Mouse (Mus musculus): ENCODE data around the gene Rps27.
"Not testable (repeated sequence)": the region's sequence is repeated elsewhere in the genome, so short reads cannot be mapped to it uniquely, and the experiment has no call there.

Gene Rps27

DNA sequence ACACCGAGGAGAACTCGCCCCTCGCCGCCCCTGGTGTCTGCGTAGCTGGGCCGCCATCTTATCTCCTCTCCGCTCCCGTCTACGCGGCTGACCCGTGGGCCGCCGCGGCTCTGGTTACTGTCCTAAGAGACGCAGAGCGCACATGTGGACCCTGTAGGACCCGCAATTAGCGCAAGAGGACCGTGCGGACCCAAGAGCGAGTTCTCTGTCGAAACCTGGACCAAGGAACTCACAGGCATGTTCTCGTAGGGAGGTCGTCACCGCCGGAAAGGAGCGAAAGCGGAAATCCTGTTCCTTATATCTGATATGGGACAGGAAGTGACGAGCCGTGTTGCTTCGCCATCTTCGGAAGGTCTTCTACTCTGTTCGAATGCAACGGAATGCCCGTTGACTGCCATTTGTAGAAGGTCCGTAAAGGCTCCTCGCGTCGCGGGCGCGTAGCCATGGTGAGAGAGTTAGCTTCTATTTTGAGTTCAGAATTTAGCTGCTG is at the start of gene Rps27, which contains the start of gene Rab13:
Gene Rps27 (minus strand): TSS at position 275 of the 490 bp plus-strand sequence.
Gene Rab13 (plus strand): TSS at position 319 of the 490 bp plus-strand sequence.
- DNase-seq (ENCODE audit: low spot score in 2 of 2), result peak; percentile 87 to 94

DNA sequence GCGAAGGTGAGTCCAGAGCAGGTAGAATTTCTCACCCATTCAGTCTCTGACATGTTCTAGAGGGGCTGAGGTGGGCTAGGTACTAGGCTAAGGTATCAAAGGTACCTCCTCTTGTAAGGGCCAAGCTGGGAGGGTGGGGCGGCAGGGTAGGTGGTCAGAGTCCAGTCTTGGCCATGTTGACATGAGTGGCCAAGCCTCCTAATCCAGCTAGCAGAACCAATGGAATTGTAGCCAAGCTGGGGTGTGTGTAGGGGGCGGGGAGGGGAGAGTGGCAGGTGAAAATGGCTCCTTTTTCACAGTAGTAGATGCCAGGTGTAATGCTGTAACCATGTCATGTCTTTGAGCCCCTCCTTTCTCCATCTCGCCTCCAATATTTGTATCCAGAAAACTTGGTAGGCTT is 45.1 kb upstream of the Rps27 start:
- DNase-seq (ENCODE audit: low spot score in 2 of 2), result no peak

DNA sequence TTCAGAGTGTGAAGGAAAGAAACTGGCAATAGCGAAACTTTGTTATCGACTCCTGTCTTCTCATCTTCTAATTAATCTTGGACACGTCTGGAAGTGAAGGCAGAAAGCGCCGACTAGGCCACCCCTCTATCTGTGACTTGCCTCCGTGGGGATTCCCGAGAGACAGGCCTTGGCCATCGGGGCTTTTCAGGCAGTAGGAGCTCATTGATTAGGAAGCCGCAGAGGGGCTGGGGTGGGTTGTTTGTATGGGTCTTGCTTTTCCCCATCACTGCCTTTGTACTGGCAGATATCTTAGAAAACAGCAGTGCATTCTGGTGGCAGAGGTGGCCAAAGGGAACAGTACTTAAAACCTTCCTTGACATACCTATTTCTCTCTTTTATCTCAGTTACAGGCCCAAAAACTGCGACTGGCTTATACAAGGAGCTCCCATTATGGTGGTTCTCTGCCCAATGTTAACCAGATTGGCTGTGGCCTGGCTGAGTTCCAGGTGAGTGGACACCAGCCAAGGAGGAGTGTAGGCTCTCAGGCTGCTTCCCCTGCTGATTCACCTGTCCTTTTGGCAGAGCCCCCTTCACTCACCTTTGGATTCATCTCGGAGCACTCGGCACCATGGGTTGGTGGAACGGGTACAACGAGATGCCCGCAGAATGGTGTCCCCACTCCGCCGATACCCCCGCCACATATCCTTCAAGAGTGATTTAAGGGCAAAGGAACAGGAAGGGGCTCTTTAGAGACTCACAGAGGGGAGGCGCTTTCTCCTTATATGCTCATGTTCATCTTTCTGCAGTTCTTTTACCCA is 43.5 kb upstream of the Rps27 start:
- DNase-seq (ENCODE audit: low spot score in 2 of 2), result no peak

- no peak for DNase-seq (ENCODE audit: low spot score in 2 of 2)
These were observed 42.4 kb upstream of the Rps27 start for GRCm38 (mm10) chr3:90255784-90256353.

DNA sequence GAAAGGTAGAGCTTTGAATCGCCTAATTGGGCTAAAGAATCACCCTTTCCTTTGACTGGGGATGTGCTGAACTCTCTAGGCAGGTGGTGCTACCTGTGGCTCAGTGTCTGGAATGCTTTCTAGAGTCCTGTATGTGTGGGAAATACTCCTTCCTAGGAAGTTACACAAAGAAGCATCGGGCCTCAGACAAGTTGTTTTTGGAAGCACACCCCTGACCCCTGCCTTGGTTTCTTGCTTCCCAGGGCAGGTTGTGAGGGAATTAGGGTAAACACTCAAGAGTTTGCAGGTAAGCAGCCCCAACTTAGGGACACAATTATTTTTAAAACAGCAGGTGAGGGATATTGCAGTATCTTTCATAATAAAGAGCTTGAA is 41.7 kb upstream of the Rps27 start:
- DNase-seq (ENCODE audit: low spot score in 2 of 2), result no peak

- no peak for DNase-seq (ENCODE audit: low spot score in 2 of 2)
These were observed 41.2 kb upstream of the Rps27 start for GRCm38 (mm10) chr3:90254419-90255193.

- peak; percentile 97 to 99 for DNase-seq (ENCODE audit: low spot score in 2 of 2)
These were observed 40.4 kb upstream of the Rps27 start, which contains the start of gene Crtc2 for GRCm38 (mm10) chr3:90253653-90254418. Crtc2 (plus strand) TSS chr3:90254163.

- not testable (repeated sequence) for DNase-seq (ENCODE audit: low spot score in 2 of 2)
These were observed 39.7 kb upstream of the Rps27 start for GRCm38 (mm10) chr3:90253174-90253573.

- DNase-seq (ENCODE audit: low spot score in 2 of 2), result not testable (repeated sequence)
These were observed 39.2 kb upstream of the Rps27 start for GRCm38 (mm10) chr3:90252659-90253058.

DNA sequence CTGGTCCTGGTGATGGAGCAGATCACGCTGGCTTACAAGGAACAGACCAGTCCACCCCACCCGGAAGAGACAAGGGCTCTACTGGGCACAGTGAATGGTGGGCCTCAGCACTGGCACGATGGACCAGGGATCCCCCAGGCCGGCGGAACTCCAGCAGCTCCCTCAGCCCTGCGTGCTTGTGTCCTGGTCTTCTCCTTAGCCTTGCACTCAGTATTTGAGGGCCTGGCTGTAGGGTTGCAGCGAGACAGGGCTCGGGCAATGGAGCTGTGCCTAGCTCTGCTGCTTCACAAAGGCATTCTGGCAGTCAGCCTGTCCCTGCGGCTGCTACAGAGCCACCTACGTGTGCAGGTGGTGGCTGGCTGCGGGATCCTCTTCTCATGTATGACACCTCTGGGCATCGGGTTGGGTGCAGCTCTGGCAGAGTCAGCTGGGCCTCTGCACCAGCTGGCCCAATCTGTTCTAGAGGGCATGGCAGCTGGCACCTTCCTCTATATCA is 38.3 kb upstream of the Rps27 start:
- DNase-seq (ENCODE audit: low spot score in 2 of 2), result not testable (repeated sequence)

DNA sequence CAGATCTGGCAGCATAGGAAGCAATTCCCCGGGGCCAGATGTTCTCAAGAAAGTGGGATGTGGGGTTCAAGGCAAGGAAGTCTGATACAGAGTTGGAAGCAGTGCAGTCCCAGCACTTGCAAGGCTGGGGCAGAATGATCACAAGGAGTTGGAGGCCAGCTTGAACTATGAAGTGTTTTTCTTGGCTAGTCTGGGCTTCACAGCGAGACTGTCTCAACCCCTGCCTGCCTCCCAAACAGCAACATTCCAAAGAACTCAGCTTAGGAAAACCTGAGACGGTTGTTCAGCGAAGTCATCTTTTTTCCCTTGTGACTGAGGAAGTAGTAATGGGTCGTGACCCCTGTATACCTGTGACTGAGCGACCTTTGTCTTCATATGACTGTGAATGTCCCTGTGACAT is 37.3 kb upstream of the Rps27 start:
- DNase-seq (ENCODE audit: low spot score in 2 of 2), result no peak

DNA sequence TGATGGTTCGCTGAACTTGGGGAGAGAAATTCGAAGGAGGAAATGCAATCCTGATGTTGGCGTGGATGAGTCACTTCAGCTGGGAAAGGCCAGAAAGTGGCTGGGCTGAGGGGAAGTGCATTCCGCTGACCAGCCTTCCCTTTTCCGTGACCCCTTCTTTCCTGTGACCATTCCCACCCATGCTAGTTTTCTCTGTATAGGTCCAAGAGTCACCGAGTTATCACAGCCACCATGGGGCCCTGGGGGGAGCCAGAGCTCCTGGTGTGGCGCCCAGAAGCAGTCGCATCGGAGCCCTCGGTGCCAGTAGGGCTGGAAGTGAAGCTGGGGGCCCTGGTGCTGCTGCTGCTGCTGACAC is 35.3 kb upstream of the Rps27 start:
- DNase-seq (ENCODE audit: low spot score in 2 of 2), result no peak

DNA sequence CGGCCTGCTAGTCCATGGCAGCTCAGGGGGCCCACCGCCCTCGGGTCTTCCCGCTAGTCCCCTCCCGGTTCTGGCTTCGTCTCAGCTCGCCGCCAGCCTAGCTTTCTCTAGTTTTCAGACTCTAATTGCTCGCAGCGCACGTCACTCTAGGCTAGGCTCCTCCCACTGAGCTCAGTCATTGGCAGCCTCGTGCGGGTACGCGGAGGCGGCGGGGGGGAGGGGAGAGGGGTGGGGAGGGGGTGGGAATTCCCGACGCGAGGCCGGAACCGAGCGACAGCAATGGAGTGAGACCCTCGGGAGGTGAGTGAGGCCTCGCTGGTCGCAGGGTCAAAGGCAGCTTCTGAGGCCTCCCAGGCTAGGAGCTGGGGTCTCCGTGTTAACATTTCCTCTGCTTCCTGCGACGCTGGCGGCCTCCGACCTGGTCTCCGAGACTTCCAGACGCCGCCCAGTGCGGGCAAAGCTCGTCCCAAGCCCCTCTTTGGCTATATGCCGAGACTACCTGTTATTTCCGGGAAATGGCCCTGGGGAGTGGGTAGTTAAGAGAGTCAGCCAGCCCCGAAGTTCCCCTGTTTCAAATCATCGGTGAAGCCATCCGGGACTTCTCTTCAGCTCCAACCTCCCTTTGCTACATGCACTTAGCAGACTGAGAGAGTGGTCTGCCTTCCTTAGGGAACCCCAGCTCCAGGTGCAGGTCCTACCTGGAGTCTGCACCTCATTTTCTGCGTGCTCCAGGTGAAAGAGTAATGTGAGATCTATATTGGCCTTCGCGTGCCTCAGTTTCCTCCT is 34.7 kb upstream of the Rps27 start, which contains the start of gene Slc39a1:
Gene Slc39a1 (plus strand): TSS at position 213 of the 786 bp plus-strand sequence.
- peak; percentile 93 to 94 for DNase-seq (ENCODE audit: low spot score in 2 of 2)

GRCm38 (mm10) chr3:90247630-90247959 is 34.1 kb upstream of the Rps27 start:
- DNase-seq (ENCODE audit: low spot score in 2 of 2), result no peak

DNA sequence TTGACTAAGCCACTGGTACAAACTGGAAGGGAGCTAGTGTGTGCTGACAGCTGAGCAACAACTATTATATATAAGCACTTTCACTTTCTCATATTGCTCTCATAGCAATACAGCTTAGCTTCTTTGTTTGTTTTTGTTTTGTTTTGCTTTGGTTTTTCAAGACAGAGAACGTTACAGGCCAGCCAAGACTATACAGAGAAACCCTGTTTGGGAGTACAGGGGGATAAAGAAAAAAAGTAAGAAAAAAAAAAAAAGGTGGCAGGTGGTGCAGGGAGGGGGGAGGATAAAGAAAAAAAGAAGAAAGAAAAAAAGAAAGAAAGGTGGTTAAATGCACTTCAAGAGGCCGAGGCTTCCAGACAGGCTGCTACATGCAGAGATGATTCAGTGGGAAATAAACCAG is 32.0 kb upstream of the Rps27 start:
- DNase-seq (ENCODE audit: low spot score in 2 of 2), result no peak

DNA sequence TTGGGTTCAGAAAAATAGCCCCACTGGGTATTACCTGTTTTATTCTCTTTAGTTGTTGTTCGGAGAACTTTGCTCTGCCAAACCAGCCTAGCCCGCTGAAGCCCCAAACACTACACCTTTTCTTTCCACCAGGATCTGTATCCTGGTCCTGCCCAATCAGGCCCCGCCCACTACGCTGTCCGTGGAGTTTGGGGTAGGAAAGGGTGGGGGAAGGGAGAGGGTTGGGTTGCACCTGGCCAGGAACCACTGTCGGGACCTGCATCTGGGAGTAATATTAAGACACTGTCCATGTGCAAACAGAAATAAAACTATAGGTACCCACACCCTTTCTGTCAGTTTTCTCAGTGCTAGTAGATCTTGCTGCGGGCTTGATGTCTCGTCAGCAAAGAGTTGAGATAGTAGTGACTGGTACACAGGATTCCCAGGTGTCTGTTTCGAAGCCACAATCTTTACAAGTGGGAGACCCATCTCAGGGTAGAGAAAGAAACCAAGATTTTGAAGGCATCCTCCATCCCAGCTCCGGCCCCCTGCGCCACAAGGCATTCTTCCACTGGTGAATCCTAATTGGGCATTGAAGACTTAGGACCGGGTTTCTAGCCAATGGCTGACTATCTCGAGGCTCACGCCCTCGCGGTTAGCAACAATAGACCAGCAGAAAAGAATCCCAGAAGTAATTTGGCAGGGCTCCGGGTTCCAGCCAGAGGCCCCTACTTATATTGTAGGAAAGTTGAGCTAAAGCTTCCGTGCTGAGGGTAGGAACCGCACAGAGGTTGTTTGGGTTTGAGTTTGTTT is 29.7 kb upstream of the Rps27 start, which contains the start of gene Creb3l4:
Gene Creb3l4 (minus strand): TSS at position 529 of the 792 bp plus-strand sequence.
- no peak for DNase-seq (ENCODE audit: low spot score in 2 of 2)

DNA sequence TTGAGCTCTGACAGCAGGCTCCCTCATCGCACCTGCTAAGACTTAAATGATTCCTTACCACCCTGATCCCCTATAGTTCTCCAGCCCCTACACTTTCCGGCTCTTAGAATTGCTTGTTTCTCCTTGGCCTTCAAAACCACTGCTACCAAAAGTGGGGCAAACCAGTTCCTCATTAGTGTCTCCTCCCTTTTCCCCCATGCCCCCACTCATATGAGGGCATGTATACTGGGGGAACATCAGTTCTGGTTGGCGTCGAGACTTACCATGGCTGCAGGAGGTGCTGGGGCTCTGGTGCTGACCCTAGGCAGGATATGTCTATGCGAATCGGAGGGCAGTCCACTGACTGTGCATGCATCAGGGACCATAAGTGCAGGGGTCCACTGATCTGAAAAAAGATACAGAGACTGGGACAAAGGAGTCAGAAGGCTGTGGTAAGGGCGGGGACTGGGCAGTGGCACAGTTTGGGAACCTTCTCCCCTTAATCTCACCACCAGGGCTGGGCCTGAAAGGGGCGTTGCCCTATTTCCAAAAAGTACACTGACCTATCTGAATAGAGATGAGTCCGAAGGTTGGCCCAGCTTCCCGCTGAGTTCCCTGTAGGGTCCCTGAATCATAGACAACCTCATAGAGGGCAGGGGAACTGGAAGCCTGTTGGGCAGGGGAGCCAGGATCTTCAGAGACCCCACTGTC is 28.4 kb upstream of the Rps27 start:
- DNase-seq (ENCODE audit: low spot score in 2 of 2), result no peak

GRCm38 (mm10) chr3:90241251-90241650 is 27.8 kb upstream of the Rps27 start:
- DNase-seq (ENCODE audit: low spot score in 2 of 2), result no peak
